Mouse (Mus musculus) right cerebral cortex, postnatal 14 days (tissue): ENCODE data around the gene Smim24.

ENCODE experiments used
- DNase-seq: peaks from one replicate; pipeline ENCODE4 v3.0.0; 2022

Gene Smim24

GRCm38 (mm10) chr10:81441019-81441418 is 48.2 kb downstream of the Smim24 start:
- DNase-seq: no peak
